Mouse (Mus musculus): Measurements from ENCODE around the gene Gna11. TPM values are rescaled to one million over a fixed set of nuclear protein-coding genes. Genes with fewer than 3 reads are reported as not detected.

Gna11 gene
- polyA plus RNA-seq, 1 experiment, result 1.2 TPM

DNA sequence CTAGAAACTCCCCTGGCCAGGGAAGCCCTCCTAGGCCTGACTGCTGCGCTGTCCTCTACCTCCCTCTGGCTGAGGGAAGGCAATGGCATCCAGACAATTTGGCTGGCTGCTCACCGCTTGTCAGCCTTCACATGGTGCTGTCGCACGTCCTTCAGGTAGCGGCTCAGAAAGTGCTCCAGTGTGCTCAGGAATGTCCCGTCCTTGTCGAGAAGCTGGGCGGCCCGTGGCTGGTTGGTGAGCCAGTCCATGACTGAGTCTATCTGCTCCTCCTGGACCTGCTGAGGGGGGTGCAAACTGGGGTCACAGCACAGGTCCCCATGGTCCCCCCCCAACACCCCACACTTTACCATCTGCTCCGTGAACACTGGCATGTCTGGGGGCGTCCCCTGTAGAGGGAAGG is 56.9 kb downstream of the Gna11 start:
- H3K4me1 ChIP-seq (ENCODE audit: control insufficient read depth), result peaks cover 10% of the 10 kb centered on the region
- H3K36me3 ChIP-seq (ENCODE audit: control insufficient read depth), result peaks cover 70% of the 10 kb centered on the region

DNA sequence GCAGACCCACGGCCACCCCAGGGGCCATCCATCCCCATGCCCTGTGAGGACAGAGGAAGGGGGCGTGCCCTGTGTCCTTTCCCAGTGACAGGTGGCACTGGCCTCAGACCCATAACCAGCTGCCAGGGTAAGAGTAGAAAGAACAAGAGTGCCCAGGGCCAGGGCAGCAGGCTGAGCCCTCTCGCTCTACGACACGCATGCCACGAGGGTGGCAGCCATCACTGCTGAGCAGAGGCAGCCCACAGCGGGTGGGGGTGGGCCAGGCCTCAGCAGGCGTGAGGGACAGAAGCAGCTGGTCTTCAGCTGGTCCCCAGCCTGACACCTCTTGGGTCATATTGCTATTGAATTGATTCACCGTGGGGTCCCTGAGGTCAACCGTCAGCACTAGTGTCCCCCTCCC is 58.5 kb downstream of the Gna11 start:
- Histone ChIP-seq H3K9me3 (ENCODE audit: control insufficient read depth, low read length) (no peaks in the 10 kb centered on the region), H3K27me3 (ENCODE audit: control insufficient read depth) (peaks cover 16% of the 10 kb centered on the region), H3K36me3 (ENCODE audit: control insufficient read depth) (peaks cover 54% of the 10 kb centered on the region), H3K4me3 (replicated peaks) (no peak overlapping the region), H3K4me1 (ENCODE audit: control insufficient read depth) (peaks cover 18% of the 10 kb centered on the region)
- TF ChIP-seq TAL1 (IDR thresholded peaks at IDR 0.05; ENCODE audit: low read length) (no peak), GATA1 (IDR thresholded peaks at IDR 0.05; ENCODE audit: low read length) (no peak)

More for the DNA sequence above, 56.9 kb downstream of the Gna11 start:
- H3K27me3 ChIP-seq (ENCODE audit: control insufficient read depth), result no peaks in the 10 kb centered on the region
- H3K4me3 ChIP-seq (replicated peaks), result no peak overlapping the region
- no peak for TF ChIP-seq GATA1 (IDR thresholded peaks at IDR 0.05; ENCODE audit: low read length)
- no peak for TF ChIP-seq TAL1 (IDR thresholded peaks at IDR 0.05; ENCODE audit: low read length)
- no peaks in the 10 kb centered on the region for H3K9me3 ChIP-seq (ENCODE audit: control insufficient read depth, low read length)

DNA sequence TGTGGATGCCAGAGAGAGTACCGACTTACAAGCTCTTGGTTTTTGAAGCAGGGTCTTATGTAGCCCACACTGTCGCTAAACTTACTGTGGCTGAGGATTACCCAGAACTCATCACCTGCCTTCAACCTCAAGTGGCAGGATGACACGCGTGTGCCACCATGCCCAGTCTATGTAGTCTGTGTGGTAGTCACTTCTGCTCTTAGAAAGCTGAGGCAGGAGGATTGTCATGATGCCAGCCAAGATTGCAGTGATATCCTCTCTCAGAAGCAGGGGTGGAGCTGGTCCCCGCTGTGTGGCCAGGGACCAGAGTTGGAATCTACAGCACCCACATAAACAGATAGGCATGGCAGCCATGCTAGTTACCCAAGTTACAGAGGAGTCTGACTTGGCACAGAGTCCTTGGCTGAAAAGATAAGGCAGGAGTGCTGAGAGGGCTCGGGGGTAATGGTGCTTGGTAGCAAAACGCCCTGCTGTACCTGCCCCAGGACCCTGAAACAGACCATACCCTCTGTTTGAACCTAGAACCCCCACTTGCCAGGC is 59.4 kb downstream of the Gna11 start:
- H3K27me3 ChIP-seq (ENCODE audit: control insufficient read depth), result peaks cover 25% of the 10 kb centered on the region
- H3K4me1 ChIP-seq (ENCODE audit: control insufficient read depth), result peaks cover 18% of the 10 kb centered on the region
- no peak for TF ChIP-seq GATA1 (IDR thresholded peaks at IDR 0.05; ENCODE audit: low read length)
- TF ChIP-seq TAL1 (IDR thresholded peaks at IDR 0.05; ENCODE audit: low read length), result no peak
- H3K36me3 ChIP-seq (ENCODE audit: control insufficient read depth), result peaks cover 45% of the 10 kb centered on the region
- no peaks in the 10 kb centered on the region for H3K9me3 ChIP-seq (ENCODE audit: control insufficient read depth, low read length)
- no peak overlapping the region for H3K4me3 ChIP-seq (replicated peaks)

DNA sequence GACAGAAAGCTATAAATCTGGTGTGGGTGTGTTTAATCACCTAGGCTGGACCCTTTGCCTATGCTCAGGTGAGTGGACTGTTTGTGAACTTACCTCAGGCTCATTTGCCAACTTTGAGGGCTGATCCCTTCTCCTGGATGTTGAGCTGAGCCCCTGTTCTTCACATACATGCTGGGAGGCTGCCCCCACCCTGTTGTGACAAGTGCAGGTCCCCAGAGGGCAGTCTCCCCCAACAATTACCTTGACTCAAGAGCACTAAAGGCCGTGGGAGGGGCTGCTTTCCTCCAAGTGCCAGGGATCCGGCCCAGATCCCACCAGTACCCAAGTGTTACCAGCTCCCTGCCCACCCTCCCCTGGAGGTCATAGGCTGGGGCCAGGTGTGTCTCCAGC is 59.9 kb downstream of the Gna11 start:
- TF ChIP-seq GATA1 (IDR thresholded peaks at IDR 0.05; ENCODE audit: low read length) (no peak), TAL1 (IDR thresholded peaks at IDR 0.05; ENCODE audit: low read length) (no peak)
- Histone ChIP-seq H3K4me3 (replicated peaks) (no peak overlapping the region), H3K27me3 (ENCODE audit: control insufficient read depth) (peaks cover 30% of the 10 kb centered on the region), H3K4me1 (ENCODE audit: control insufficient read depth) (peaks cover 18% of the 10 kb centered on the region), H3K9me3 (ENCODE audit: control insufficient read depth, low read length) (no peaks in the 10 kb centered on the region), H3K36me3 (ENCODE audit: control insufficient read depth) (peaks cover 40% of the 10 kb centered on the region)

DNA sequence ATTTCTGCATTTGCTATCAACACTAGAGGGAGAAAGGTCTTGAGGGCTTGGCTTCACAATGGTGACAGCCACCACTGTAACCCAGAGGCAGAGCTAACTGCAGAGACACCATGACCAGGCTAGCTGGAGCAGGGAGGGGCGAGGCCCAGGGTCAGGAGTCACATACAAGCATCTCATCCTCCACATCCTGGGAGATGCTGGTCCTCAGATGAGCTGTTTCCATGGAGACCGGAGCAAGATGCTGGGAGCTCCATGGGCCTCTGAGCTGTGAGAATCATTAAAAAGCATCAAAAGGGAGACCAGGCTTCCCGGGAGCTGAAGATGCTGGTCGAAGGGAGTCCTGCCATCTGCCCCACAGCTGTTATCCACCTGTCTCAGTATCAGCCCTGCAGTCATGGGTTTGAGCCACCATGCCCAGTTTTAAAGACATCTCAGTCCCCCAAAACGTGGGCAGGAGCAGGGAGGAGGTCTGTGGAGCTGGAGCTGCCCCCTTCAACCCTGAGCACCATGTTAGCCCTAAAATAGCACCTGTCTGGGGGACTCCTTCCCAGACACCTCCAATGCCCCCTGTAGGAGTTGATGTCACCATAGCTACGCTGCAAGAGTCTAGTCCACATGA is 60.4 kb downstream of the Gna11 start:
- TF ChIP-seq GATA1 (IDR thresholded peaks at IDR 0.05; ENCODE audit: low read length) (no peak), TAL1 (IDR thresholded peaks at IDR 0.05; ENCODE audit: low read length) (no peak)
- no peak overlapping the region for H3K4me3 ChIP-seq (replicated peaks)
- H3K9me3 ChIP-seq (ENCODE audit: control insufficient read depth, low read length), result no peaks in the 10 kb centered on the region
- H3K27me3 ChIP-seq (ENCODE audit: control insufficient read depth), result peaks cover 34% of the 10 kb centered on the region
- H3K4me1 ChIP-seq (ENCODE audit: control insufficient read depth), result peaks cover 18% of the 10 kb centered on the region
- peaks cover 35% of the 10 kb centered on the region for H3K36me3 ChIP-seq (ENCODE audit: control insufficient read depth)

DNA sequence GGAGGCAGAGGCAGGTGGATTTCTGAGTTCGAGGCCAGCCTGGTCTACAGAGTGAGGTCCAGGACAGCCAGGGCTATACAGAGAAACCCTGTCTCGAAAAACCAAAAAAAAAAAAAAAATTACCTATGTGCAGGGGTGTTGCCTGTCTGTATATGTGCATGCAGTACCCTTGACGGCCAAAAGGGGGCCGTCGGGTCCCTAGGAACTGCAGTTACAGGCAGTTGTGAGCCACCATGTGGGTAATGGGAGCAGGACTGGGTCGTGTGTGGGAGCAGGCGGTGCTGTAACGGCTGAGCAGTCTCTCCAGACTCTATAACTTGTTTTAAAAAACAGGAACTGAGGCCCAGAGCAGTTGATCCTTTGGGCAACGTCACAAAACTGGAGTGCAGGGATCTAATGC is 61.0 kb downstream of the Gna11 start:
- no peaks in the 10 kb centered on the region for H3K9me3 ChIP-seq (ENCODE audit: control insufficient read depth, low read length)
- peaks cover 18% of the 10 kb centered on the region for H3K4me1 ChIP-seq (ENCODE audit: control insufficient read depth)
- no peak for TF ChIP-seq GATA1 (IDR thresholded peaks at IDR 0.05; ENCODE audit: low read length)
- no peak for TF ChIP-seq TAL1 (IDR thresholded peaks at IDR 0.05; ENCODE audit: low read length)
- H3K4me3 ChIP-seq (replicated peaks), result no peak overlapping the region
- H3K36me3 ChIP-seq (ENCODE audit: control insufficient read depth), result peaks cover 30% of the 10 kb centered on the region
- H3K27me3 ChIP-seq (ENCODE audit: control insufficient read depth), result peaks cover 34% of the 10 kb centered on the region

DNA sequence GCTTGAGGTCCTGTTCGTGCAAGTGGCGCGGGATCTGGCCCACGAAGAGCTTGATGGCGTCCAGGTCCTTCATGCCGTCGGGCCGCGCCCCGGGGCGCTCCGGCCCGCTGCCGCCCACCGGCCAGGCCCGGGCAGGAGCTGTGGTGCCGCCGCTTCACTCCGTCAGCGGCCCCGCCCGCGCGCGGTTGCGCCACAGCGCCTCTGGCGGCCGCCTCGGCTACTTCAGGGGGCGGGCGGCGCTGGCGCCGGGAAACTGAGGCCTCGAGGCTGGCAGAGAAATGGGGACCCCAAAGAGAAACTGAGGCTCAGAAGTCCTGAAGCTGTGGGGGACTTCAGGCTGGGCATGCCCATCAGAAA is 62.5 kb downstream of the Gna11 start, which contains the start of gene Celf5:
Celf5 (minus strand) TSS at position 177 of the 357 bp plus-strand sequence.
- Histone ChIP-seq H3K9me3 (ENCODE audit: control insufficient read depth, low read length) (no peaks in the 10 kb centered on the region), H3K36me3 (ENCODE audit: control insufficient read depth) (peaks cover 16% of the 10 kb centered on the region), H3K4me3 (replicated peaks) (peak within 1 kb of the TSS; percentile 42), H3K4me1 (ENCODE audit: control insufficient read depth) (peaks cover 21% of the 10 kb centered on the region), H3K27me3 (ENCODE audit: control insufficient read depth) (peaks cover 46% of the 10 kb centered on the region)
- no peak for TF ChIP-seq GATA1 (IDR thresholded peaks at IDR 0.05; ENCODE audit: low read length)
- no peak for TF ChIP-seq TAL1 (IDR thresholded peaks at IDR 0.05; ENCODE audit: low read length)

DNA sequence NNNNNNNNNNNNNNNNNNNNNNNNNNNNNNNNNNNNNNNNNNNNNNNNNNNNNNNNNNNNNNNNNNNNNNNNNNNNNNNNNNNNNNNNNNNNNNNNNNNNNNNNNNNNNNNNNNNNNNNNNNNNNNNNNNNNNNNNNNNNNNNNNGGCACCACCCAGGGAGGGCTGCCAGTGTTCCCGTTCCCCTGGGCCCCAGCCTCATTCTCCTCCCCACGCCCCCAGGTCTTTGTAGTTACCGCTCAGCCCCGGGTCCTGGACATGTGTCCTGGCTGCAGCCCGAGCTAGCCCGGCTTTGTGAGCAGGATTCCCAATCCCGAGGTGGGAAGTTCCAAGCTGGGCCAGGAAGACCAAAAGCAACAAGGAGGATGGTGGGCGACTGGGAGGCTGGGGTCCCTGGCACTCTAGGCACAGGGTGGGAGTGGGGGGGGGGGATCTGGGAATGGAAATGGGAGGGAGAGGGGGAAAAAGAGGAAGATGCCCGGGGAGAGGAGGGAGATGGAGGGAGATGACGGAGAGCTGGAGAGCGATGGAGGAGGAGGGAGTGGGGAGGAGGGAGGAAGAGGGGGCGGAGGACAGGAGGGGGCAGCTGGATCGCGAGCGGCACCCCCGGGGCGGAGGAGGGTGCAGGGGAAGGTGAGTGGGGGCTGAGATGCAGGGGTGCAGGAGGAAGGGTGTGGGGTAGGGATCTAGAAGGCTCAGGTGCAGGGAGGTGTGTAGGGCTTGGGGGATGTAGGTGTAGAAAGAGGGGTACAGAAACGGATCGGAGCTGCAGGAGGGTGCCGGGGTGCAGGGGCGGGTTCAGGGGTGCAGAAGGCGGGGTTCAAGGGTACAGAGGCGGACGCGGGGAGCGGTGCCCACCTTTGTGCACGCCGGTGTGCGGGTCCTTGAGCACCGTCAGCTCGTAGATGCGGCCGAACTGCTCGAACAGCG is 63.1 kb downstream of the Gna11 start:
- H3K9me3 ChIP-seq (ENCODE audit: control insufficient read depth, low read length), result no peaks in the 10 kb centered on the region
- H3K27me3 ChIP-seq (ENCODE audit: control insufficient read depth), result peaks cover 52% of the 10 kb centered on the region
- peaks cover 25% of the 10 kb centered on the region for H3K4me1 ChIP-seq (ENCODE audit: control insufficient read depth)
- H3K4me3 ChIP-seq (replicated peaks), result peak overlapping the region; percentile 42
- peaks cover 9% of the 10 kb centered on the region for H3K36me3 ChIP-seq (ENCODE audit: control insufficient read depth)
- no peak for TF ChIP-seq GATA1 (IDR thresholded peaks at IDR 0.05; ENCODE audit: low read length)
- no peak for TF ChIP-seq TAL1 (IDR thresholded peaks at IDR 0.05; ENCODE audit: low read length)

Other genes starting within 250 kb of the Gna11 start
- gene Cactin, start 224.1 kb downstream of the Gna11 start, polyA plus RNA-seq (2012), result 13.2 and 13.3 TPM in 2 replicates
- gene Tbxa2r, start 216.5 kb downstream of the Gna11 start, polyA plus RNA-seq (2012), result 0.04 TPM in 1 of 2 replicates, not detected in the other
- gene Gipc3, start 201.9 kb downstream of the Gna11 start, polyA plus RNA-seq (2012), result 0.01 TPM in 1 of 2 replicates, not detected in the other
- gene Hmg20b, start 194.7 kb downstream of the Gna11 start, polyA plus RNA-seq (2012), result 52.7 and 55.8 TPM in 2 replicates
- 6.7 and 7.2 TPM in 2 replicates for gene Mfsd12, start 187.7 kb downstream of the Gna11 start, polyA plus RNA-seq (2012)
- gene 4930404N11Rik, start 179.4 kb downstream of the Gna11 start, polyA plus RNA-seq (2012), result 3.2 and 5.6 TPM in 2 replicates
- 62.5 and 67.4 TPM in 2 replicates for gene Fzr1, start 166.7 kb downstream of the Gna11 start, polyA plus RNA-seq (2012)
- 29.2 and 34.1 TPM in 2 replicates for gene Dohh, start 160.8 kb downstream of the Gna11 start, polyA plus RNA-seq (2012)
- 0.08 and 0.20 TPM in 2 replicates for gene Gm48551, start 160.7 kb downstream of the Gna11 start, polyA plus RNA-seq (2012)
- gene Gm48552, start 156.2 kb downstream of the Gna11 start, polyA plus RNA-seq (2012), result 0.26 and 0.80 TPM in 2 replicates
- gene Smim24, start 152.1 kb downstream of the Gna11 start, polyA plus RNA-seq (2012), result 0.09 TPM in 1 of 2 replicates, not detected in the other
- gene Nfic, start 89.6 kb downstream of the Gna11 start, polyA plus RNA-seq (2012), result 0.55 and 0.94 TPM in 2 replicates
- not detected in 2 replicates for gene Celf5, start 62.5 kb downstream of the Gna11 start, polyA plus RNA-seq (2012)
- 6.2 and 7.9 TPM in 2 replicates for gene Ncln, start 48.8 kb downstream of the Gna11 start, polyA plus RNA-seq (2012)
- 0.04 and 0.05 TPM in 2 replicates for gene S1pr4, start 45.1 kb downstream of the Gna11 start, polyA plus RNA-seq (2012)
- 0.14 and 0.24 TPM in 2 replicates for gene Gna15, start 21.0 kb downstream of the Gna11 start, polyA plus RNA-seq (2012)
- gene Aes, start 14.3 kb upstream of the Gna11 start, polyA plus RNA-seq (2012), result 152 and 158 TPM in 2 replicates
- 0.09 and 0.10 TPM in 2 replicates for gene Tle2, start 29.4 kb upstream of the Gna11 start, polyA plus RNA-seq (2012)
- gene Tle6, start 55.9 kb upstream of the Gna11 start, polyA plus RNA-seq (2012), result 0.27 and 0.28 TPM in 2 replicates
- 0.05 and 0.07 TPM in 2 replicates for gene BC025920, start 61.1 kb upstream of the Gna11 start, polyA plus RNA-seq (2012)
- gene Sirt6, start 82.6 kb upstream of the Gna11 start, polyA plus RNA-seq (2012), result 6.6 and 6.9 TPM in 2 replicates
- gene Ankrd24, start 83.3 kb upstream of the Gna11 start, polyA plus RNA-seq (2012), result 0.18 and 0.21 TPM in 2 replicates
- gene Gm10778, start 103.9 kb upstream of the Gna11 start, polyA plus RNA-seq (2012), result 0.01 TPM in 2 replicates
- 0.08 TPM in 1 of 2 replicates, not detected in the other for gene Zfp433, start 159.6 kb upstream of the Gna11 start, polyA plus RNA-seq (2012)
- not detected in 2 replicates for gene Gm3055, start 226.0 kb upstream of the Gna11 start, polyA plus RNA-seq (2012)

Measured in erythroblast, embryonic 14.5 days (primary cell).